Mouse (Mus musculus) hindbrain, embryonic 15.5 days (tissue): ENCODE data around the gene Appl1. TPM values are rescaled to one million over a fixed set of nuclear protein-coding genes. Genes with fewer than 3 reads are reported as not detected.

Source experiments
- ATAC-seq: fragments of 200-750 bp; cut with Nextera tagmentation; 2 replicates; pipeline ENCODE4 v1.8.0; 2017; ENCODE audit warnings: low read depth, moderate number of reproducible peaks, moderate TSS enrichment; ENCODE audit not compliant: low FRiP score
- H3K27ac ChIP-seq: fragments of 300-500 bp; sonication (generic); replicated peaks from 2 replicates; pipeline ENCODE4 v1.5.1; 2015; ENCODE audit warnings: mild to moderate bottlenecking, inconsistent platforms
- H3K27me3 ChIP-seq: fragments of 300-500 bp; sonication (generic); 2 replicates; pipeline ENCODE4 v1.6.1; 2015; ENCODE audit warnings: control low read depth, inconsistent platforms
- H3K36me3 ChIP-seq: fragments of 300-500 bp; sonication (generic); 2 replicates; pipeline ENCODE4 v1.6.1; 2015; ENCODE audit warnings: control low read depth, inconsistent platforms
- H3K4me1 ChIP-seq: fragments of 300-500 bp; sonication (generic); replicated peaks from 2 replicates; pipeline ENCODE4 v1.6.1; 2015; ENCODE audit warnings: control low read depth, inconsistent platforms
- H3K4me2 ChIP-seq: fragments of 300-500 bp; sonication (generic); 2 replicates; pipeline ENCODE4 v1.6.1; 2015; ENCODE audit warnings: moderate library complexity, mild to moderate bottlenecking, inconsistent platforms
- H3K4me3 ChIP-seq: fragments of 300-500 bp; sonication (generic); 2 replicates; pipeline ENCODE4 v1.5.1; 2015; ENCODE audit warnings: mild to moderate bottlenecking, inconsistent platforms
- H3K9ac ChIP-seq: fragments of 300-500 bp; sonication (generic); 2 replicates; pipeline ENCODE4 v1.6.1; 2015; ENCODE audit warnings: inconsistent platforms
- H3K9me3 ChIP-seq: fragments of 300-500 bp; sonication (generic); 2 replicates; pipeline ENCODE4 v1.6.1; 2016; ENCODE audit warnings: control low read depth, inconsistent platforms
- WGBS: fragments of 180-500 bp; shearing (Covaris S2); methylation state at CpG from one replicate; pipeline ENCODE4 v1.1.7; 2015; 5-methylcytosine and 5-hydroxymethylcytosine counted together
- polyA plus RNA-seq: library from polyadenylated mRNA; unstranded; fragments of >200 nt; fragmentation: Nextera tagmentation; extraction: Ambion mirVana; gene quantifications from 2 replicates; pipeline ENCODE4 v1.2.1, GENCODE M21; 2015

The Appl1 gene
- polyA plus RNA-seq, 1 experiment from 2014 or later, result 51.5 TPM

GRCm38 (mm10) chr14:26894392-26894791 lies 76.6 kb downstream of the Appl1 start, which contains the start of gene Asb14:
Gene Asb14, plus strand, starts transcription at chr14:26894557.
- Histone ChIP-seq H3K4me1 (no peaks in the 10 kb centered on the region), H3K36me3 (no peaks in the 10 kb centered on the region), H3K4me3 (no peak within 1 kb of the TSS), H3K27me3 (no peaks in the 10 kb centered on the region), H3K9me3 (no peaks in the 10 kb centered on the region), H3K4me2 (no peak within 1 kb of the TSS), H3K9ac (no peak within 1 kb of the TSS), H3K27ac (no peak within 1 kb of the TSS)
- no peak for ATAC-seq
- 94% methylated on average over 4 of the region's 4 CpGs for WGBS

GRCm38 (mm10) chr14:26890777-26891176 lies 80.3 kb downstream of the Appl1 start:
- H3K9me3 ChIP-seq, result no peaks in the 10 kb centered on the region
- no peak for ATAC-seq
- 94% methylated on average over 3 of the region's 3 CpGs for WGBS
- no peaks in the 10 kb centered on the region for H3K27me3 ChIP-seq
- no peak overlapping the region for H3K9ac ChIP-seq
- no peak overlapping the region for H3K4me3 ChIP-seq
- no peak overlapping the region for H3K27ac ChIP-seq
- H3K36me3 ChIP-seq, result no peaks in the 10 kb centered on the region
- H3K4me1 ChIP-seq, result no peaks in the 10 kb centered on the region
- H3K4me2 ChIP-seq, result no peak overlapping the region

- H3K4me1 ChIP-seq, result no peaks in the 10 kb centered on the region
- no peak overlapping the region for H3K4me3 ChIP-seq
- H3K9me3 ChIP-seq, result no peaks in the 10 kb centered on the region
- no peak overlapping the region for H3K27ac ChIP-seq
- WGBS, result 58% methylated on average over 3 of the region's 3 CpGs
- no peaks in the 10 kb centered on the region for H3K36me3 ChIP-seq
- no peak overlapping the region for H3K4me2 ChIP-seq
- ATAC-seq, result no peak
- no peak overlapping the region for H3K9ac ChIP-seq
- no peaks in the 10 kb centered on the region for H3K27me3 ChIP-seq
Observed at GRCm38 (mm10) chr14:26887244-26887643, 83.8 kb downstream of the Appl1 start.

GRCm38 (mm10) chr14:26881700-26882099 lies 89.3 kb downstream of the Appl1 start:
- Histone ChIP-seq H3K9ac (no peak overlapping the region), H3K36me3 (no peaks in the 10 kb centered on the region), H3K9me3 (no peaks in the 10 kb centered on the region), H3K4me1 (no peaks in the 10 kb centered on the region), H3K27me3 (no peaks in the 10 kb centered on the region), H3K27ac (no peak overlapping the region), H3K4me3 (no peak overlapping the region), H3K4me2 (no peak overlapping the region)
- no peak for ATAC-seq
- 92% methylated on average over 5 of the region's 5 CpGs for WGBS

GRCm38 (mm10) chr14:26879976-26880375 lies 91.1 kb downstream of the Appl1 start:
- H3K27me3 ChIP-seq, result no peaks in the 10 kb centered on the region
- WGBS, result 72% methylated on average over 2 of the region's 2 CpGs
- ATAC-seq, result no peak
- no peak overlapping the region for H3K4me3 ChIP-seq
- H3K9ac ChIP-seq, result no peak overlapping the region
- H3K36me3 ChIP-seq, result no peaks in the 10 kb centered on the region
- no peaks in the 10 kb centered on the region for H3K9me3 ChIP-seq
- H3K4me1 ChIP-seq, result no peaks in the 10 kb centered on the region
- H3K4me2 ChIP-seq, result no peak overlapping the region
- H3K27ac ChIP-seq, result no peak overlapping the region

GRCm38 (mm10) chr14:26878756-26879155 lies 92.3 kb downstream of the Appl1 start:
- Histone ChIP-seq H3K9ac (no peak overlapping the region), H3K27me3 (no peaks in the 10 kb centered on the region), H3K9me3 (no peaks in the 10 kb centered on the region), H3K27ac (no peak overlapping the region), H3K4me3 (no peak overlapping the region), H3K4me1 (no peaks in the 10 kb centered on the region), H3K4me2 (no peak overlapping the region), H3K36me3 (no peaks in the 10 kb centered on the region)
- no peak for ATAC-seq
- WGBS, result 82% methylated on average over 4 of the region's 4 CpGs

Other genes with a start within 250 kb of the Appl1 start
- gene Asb14, start 76.7 kb downstream of the Appl1 start, polyA plus RNA-seq, result 0.10 and 0.29 TPM in 2 replicates
- gene Hesx1, start 23.2 kb upstream of the Appl1 start, polyA plus RNA-seq, result 0.16 and 0.33 TPM in 2 replicates
- gene Il17rd, start 67.7 kb upstream of the Appl1 start, polyA plus RNA-seq, result 2.7 and 3.2 TPM in 2 replicates
- gene Arhgef3, start 143.7 kb upstream of the Appl1 start, polyA plus RNA-seq, result 11.0 and 12.7 TPM in 2 replicates